Mouse (Mus musculus) MEL (cell line): Measurements from ENCODE around the gene Lypd4. TPM values are rescaled to one million over a fixed set of nuclear protein-coding genes. Genes with fewer than 3 reads are reported as not detected.

ENCODE experiments used
- DNase-seq: peaks from one replicate; pipeline ENCODE4 v3.0.0; 2011; ENCODE audit warnings: low read depth, low spot score
- H3K27ac ChIP-seq: 2 replicates; pipeline ENCODE4 v1.5.1; 2012; ENCODE audit warnings: low read depth, mild to moderate bottlenecking, control low read depth, low read length, moderate library complexity; ENCODE audit not compliant: control insufficient read depth
- H3K27me3 ChIP-seq, 2 experiments: fragments of 150-350 bp in 1 of 2; sonication (generic) in 1 of 2; 2 replicates each; pipeline ENCODE4 v1.6.1; 2012; ENCODE audit warnings: low read length in 2 of 2, mild to moderate bottlenecking in 2 of 2, improper control_type of control experiment in 1 of 2, moderate library complexity in 1 of 2; ENCODE audit not compliant: insufficient read depth in 2 of 2, control insufficient read depth in 1 of 2
- H3K36me3 ChIP-seq, 2 experiments: 2 replicates each; pipeline ENCODE4 v1.6.1; 2012 to 2014; ENCODE audit warnings: low read length in 2 of 2, improper control_type of control experiment in 1 of 2, inconsistent platforms in 1 of 2, mild to moderate bottlenecking in 1 of 2; ENCODE audit not compliant: insufficient read depth in 2 of 2, control insufficient read depth in 1 of 2
- H3K4me1 ChIP-seq, 2 experiments: fragments of 150-350 bp in 1 of 2; sonication (generic) in 1 of 2; 2 replicates each; pipeline ENCODE4 v1.6.1; 2012; ENCODE audit warnings: low read length in 2 of 2, improper control_type of control experiment in 1 of 2, mild to moderate bottlenecking in 1 of 2; ENCODE audit not compliant: insufficient read depth in 2 of 2, control insufficient read depth in 1 of 2
- H3K4me3 ChIP-seq, 2 experiments: fragments of 150-350 bp in 1 of 2; sonication (generic) in 1 of 2; 2 replicates each; pipeline ENCODE4 v1.5.1; 2012; ENCODE audit warnings: low read depth in 2 of 2, low read length in 2 of 2, mild to moderate bottlenecking in 2 of 2, moderate library complexity in 2 of 2, control low read depth in 1 of 2, improper control_type of control experiment in 1 of 2; ENCODE audit not compliant: control insufficient read depth in 1 of 2, insufficient read depth in 1 of 2
- H3K79me2 ChIP-seq: 2 replicates; pipeline ENCODE4 v1.6.1; 2012; ENCODE audit warnings: mild to moderate bottlenecking, low read length, moderate library complexity; ENCODE audit not compliant: control insufficient read depth, poor library complexity, insufficient read depth
- H3K9ac ChIP-seq: 2 replicates; pipeline ENCODE4 v1.6.1; 2012; ENCODE audit warnings: low read depth, mild to moderate bottlenecking, control low read depth, low read length, moderate library complexity; ENCODE audit not compliant: control insufficient read depth, poor library complexity, severe bottlenecking
- H3K9me3 ChIP-seq: fragments of 150-350 bp; sonication (generic); replicated peaks from 2 replicates; pipeline ENCODE4 v1.6.1; 2012; ENCODE audit warnings: mild to moderate bottlenecking, low read length, improper control_type of control experiment, moderate library complexity; ENCODE audit not compliant: insufficient read depth
- BHLHE40 ChIP-seq: IDR thresholded peaks from 2 replicates; pipeline ENCODE4 v1.6.1; 2012; ENCODE audit warnings: low read depth, mild to moderate bottlenecking, inconsistent platforms, low read length, improper control_type of control experiment, borderline replicate concordance
- CHD1 ChIP-seq: IDR thresholded peaks from 2 replicates; pipeline ENCODE4 v1.6.1; 2012; ENCODE audit warnings: low read depth, mild to moderate bottlenecking, inconsistent platforms, low read length, improper control_type of control experiment
- CHD2 ChIP-seq: IDR thresholded peaks from 2 replicates; pipeline ENCODE4 v1.6.1; 2011; ENCODE audit warnings: low read length, improper control_type of control experiment
- CTCF ChIP-seq, 3 experiments: IDR thresholded peaks in 2 of 3; conservative IDR thresholded peaks in 1 of 3; 2 replicates each; pipeline ENCODE4 v1.5.1; 2011 to 2012; ENCODE audit warnings: low read length in 3 of 3, low read depth in 2 of 3, mild to moderate bottlenecking in 2 of 3, improper control_type of control experiment in 1 of 3, inconsistent platforms in 1 of 3, mixed read lengths in 1 of 3, moderate library complexity in 1 of 3; ENCODE audit not compliant: control insufficient read depth in 1 of 3, insufficient read depth in 1 of 3, poor library complexity in 1 of 3, severe bottlenecking in 1 of 3
- E2F4 ChIP-seq: IDR thresholded peaks from 2 replicates; pipeline ENCODE4 v1.6.1; 2011; ENCODE audit warnings: low read depth, low read length, improper control_type of control experiment, borderline replicate concordance
- ELF1 ChIP-seq: IDR thresholded peaks from 2 replicates; pipeline ENCODE4 v1.6.1; 2014; ENCODE audit warnings: low read depth, mild to moderate bottlenecking, inconsistent platforms, low read length, improper control_type of control experiment, moderate library complexity
- EP300 ChIP-seq, 2 experiments: IDR thresholded peaks; 2 replicates each; pipeline ENCODE4 v1.6.1; 2011; ENCODE audit warnings: improper control_type of control experiment in 2 of 2, low read length in 2 of 2, low read depth in 1 of 2, mild to moderate bottlenecking in 1 of 2
- ETS1 ChIP-seq: IDR thresholded peaks from 2 replicates; pipeline ENCODE4 v1.6.1; 2012; ENCODE audit warnings: low read depth, mild to moderate bottlenecking, inconsistent platforms, low read length, improper control_type of control experiment, moderate library complexity
- GABPA ChIP-seq: IDR thresholded peaks from 2 replicates; pipeline ENCODE4 v1.6.1; 2012; ENCODE audit warnings: low read depth, mild to moderate bottlenecking, inconsistent platforms, low read length, improper control_type of control experiment, moderate library complexity
- GATA1 ChIP-seq: IDR thresholded peaks from 2 replicates; pipeline ENCODE4 v1.6.1; 2011; ENCODE audit warnings: low read depth, low read length, improper control_type of control experiment
- HCFC1 ChIP-seq: IDR thresholded peaks from 2 replicates; pipeline ENCODE4 v1.6.1; 2012; ENCODE audit warnings: low read depth, mild to moderate bottlenecking, inconsistent platforms, low read length, improper control_type of control experiment, moderate library complexity
- JUND ChIP-seq: IDR thresholded peaks from 2 replicates; pipeline ENCODE4 v1.6.1; 2011; ENCODE audit warnings: low read depth, mild to moderate bottlenecking, improper control_type of control experiment, low read length
- KAT2A ChIP-seq: conservative IDR thresholded peaks from 2 replicates; pipeline ENCODE4 v1.6.1; 2012; ENCODE audit warnings: low read depth, low read length, improper control_type of control experiment, inconsistent platforms
- MAFK ChIP-seq: IDR thresholded peaks from 2 replicates; pipeline ENCODE4 v1.6.1; 2011; ENCODE audit warnings: low read depth, mild to moderate bottlenecking, low read length, improper control_type of control experiment, borderline replicate concordance
- MAX ChIP-seq: IDR thresholded peaks from 2 replicates; pipeline ENCODE4 v1.6.1; 2011; ENCODE audit warnings: low read length, improper control_type of control experiment
- MAZ ChIP-seq: IDR thresholded peaks from 2 replicates; pipeline ENCODE4 v1.6.1; 2012; ENCODE audit warnings: low read depth, mild to moderate bottlenecking, inconsistent platforms, low read length, improper control_type of control experiment
- MEF2A ChIP-seq: IDR thresholded peaks from 2 replicates; pipeline ENCODE4 v1.6.1; 2014; ENCODE audit warnings: low read depth, mild to moderate bottlenecking, inconsistent platforms, low read length, improper control_type of control experiment; ENCODE audit not compliant: poor library complexity, insufficient replicate concordance, severe bottlenecking; ENCODE audit errors: extremely low read depth
- MYB ChIP-seq: IDR thresholded peaks from 2 replicates; pipeline ENCODE4 v1.6.1; 2011; ENCODE audit warnings: mild to moderate bottlenecking, low read depth, low read length, improper control_type of control experiment
- MYC ChIP-seq: IDR thresholded peaks from 2 replicates; pipeline ENCODE4 v1.6.1; 2011; ENCODE audit warnings: low read depth, mild to moderate bottlenecking, low read length, improper control_type of control experiment, moderate library complexity
- NELFE ChIP-seq: IDR thresholded peaks from 2 replicates; pipeline ENCODE4 v1.6.1; 2011; ENCODE audit warnings: low read depth, low read length, improper control_type of control experiment
- NRF1 ChIP-seq: IDR thresholded peaks from 2 replicates; pipeline ENCODE4 v1.6.1; 2014; ENCODE audit warnings: low read depth, mild to moderate bottlenecking, inconsistent platforms, low read length, improper control_type of control experiment, moderate library complexity; ENCODE audit not compliant: poor library complexity, insufficient read depth, severe bottlenecking
- POLR2AphosphoS2 ChIP-seq: IDR thresholded peaks from 2 replicates; pipeline ENCODE4 v1.6.1; 2011; ENCODE audit warnings: low read length, improper control_type of control experiment
- POLR2AphosphoS5 ChIP-seq: IDR thresholded peaks from 2 replicates; pipeline ENCODE4 v1.6.1; 2012; ENCODE audit warnings: low read depth, borderline replicate concordance, mild to moderate bottlenecking, inconsistent platforms, low read length, moderate library complexity, mixed read lengths
- RAD21 ChIP-seq: IDR thresholded peaks from 2 replicates; pipeline ENCODE4 v1.6.1; 2011; ENCODE audit warnings: mild to moderate bottlenecking, low read depth, low read length, improper control_type of control experiment
- RCOR1 ChIP-seq: IDR thresholded peaks from 2 replicates; pipeline ENCODE4 v1.6.1; 2012; ENCODE audit warnings: low read depth, mild to moderate bottlenecking, inconsistent platforms, low read length, improper control_type of control experiment
- SIN3A ChIP-seq: IDR thresholded peaks from 2 replicates; pipeline ENCODE4 v1.6.1; 2012; ENCODE audit warnings: low read length, improper control_type of control experiment, inconsistent platforms
- SMC3 ChIP-seq: IDR thresholded peaks from 2 replicates; pipeline ENCODE4 v1.6.1; 2011; ENCODE audit warnings: low read depth, low read length, improper control_type of control experiment
- TAL1 ChIP-seq: IDR thresholded peaks from 2 replicates; pipeline ENCODE4 v1.6.1; 2012; ENCODE audit warnings: mild to moderate bottlenecking, inconsistent platforms, low read length, moderate library complexity, mixed read lengths
- TBP ChIP-seq: IDR thresholded peaks from 2 replicates; pipeline ENCODE4 v1.8.0; 2011; ENCODE audit warnings: low read depth, low read length, improper control_type of control experiment
- TCF12 ChIP-seq: IDR thresholded peaks from 2 replicates; pipeline ENCODE4 v1.6.1; 2014; ENCODE audit warnings: low read depth, mild to moderate bottlenecking, inconsistent platforms, low read length, improper control_type of control experiment, moderate library complexity
- UBTF ChIP-seq: IDR thresholded peaks from 2 replicates; pipeline ENCODE4 v1.6.1; 2012; ENCODE audit warnings: low read depth, mild to moderate bottlenecking, inconsistent platforms, low read length, improper control_type of control experiment, moderate library complexity, borderline replicate concordance; ENCODE audit not compliant: insufficient read depth
- USF1 ChIP-seq: IDR thresholded peaks from 2 replicates; pipeline ENCODE4 v1.6.1; 2014; ENCODE audit warnings: low read depth, mild to moderate bottlenecking, inconsistent platforms, low read length, improper control_type of control experiment, moderate library complexity
- USF2 ChIP-seq, 2 experiments: IDR thresholded peaks; 2 replicates each; pipeline ENCODE4 v1.6.1; 2011 to 2012; ENCODE audit warnings: improper control_type of control experiment in 2 of 2, low read length in 2 of 2, borderline replicate concordance in 1 of 2, inconsistent platforms in 1 of 2, low read depth in 1 of 2, mild to moderate bottlenecking in 1 of 2; ENCODE audit not compliant: insufficient read depth in 1 of 2
- ZC3H11A ChIP-seq: IDR thresholded peaks from 2 replicates; pipeline ENCODE4 v1.6.1; 2012; ENCODE audit warnings: low read depth, mild to moderate bottlenecking, inconsistent platforms, low read length, improper control_type of control experiment
- ZKSCAN1 ChIP-seq: IDR thresholded peaks from 2 replicates; pipeline ENCODE4 v1.6.1; 2012; ENCODE audit warnings: low read depth, mild to moderate bottlenecking, inconsistent platforms, low read length, improper control_type of control experiment, moderate library complexity
- ZMIZ1 ChIP-seq: IDR thresholded peaks from 2 replicates; pipeline ENCODE4 v1.6.1; 2012; ENCODE audit warnings: low read depth, mild to moderate bottlenecking, inconsistent platforms, low read length, improper control_type of control experiment, moderate library complexity
- ZNF384 ChIP-seq: IDR thresholded peaks from 2 replicates; pipeline ENCODE4 v1.6.1; 2012; ENCODE audit warnings: low read depth, mild to moderate bottlenecking, inconsistent platforms, low read length, improper control_type of control experiment
- polyA plus RNA-seq, 2 experiments: library from polyadenylated mRNA; stranded (reverse) in 1 of 2; unstranded in 1 of 2; fragments of >175 nt in 1 of 2; fragments of >200 nt in 1 of 2; gene quantifications; 2 replicates each; pipeline versions ENCODE4 v1.2.1 to v1.2.4; 2012; ENCODE audit warnings: low replicate concordance in 2 of 2, low read depth in 1 of 2; ENCODE audit not compliant: insufficient read length in 2 of 2, insufficient read depth in 1 of 2, missing spikeins in 1 of 2
- total RNA-seq: library from RNA; depleted of rRNA; stranded (reverse); fragments of 300-350 nt; gene quantifications from 2 replicates; pipeline ENCODE4 v1.2.3, GENCODE M21; 2012

The Lypd4 gene
- total and polyA plus RNA-seq, 3 experiments: not detected

- Histone ChIP-seq H3K9ac (peak overlapping the region; percentile 97), H3K79me2 (peaks cover 28% of the 10 kb centered on the region), H3K27ac (peak overlapping the region; percentile 99), H3K36me3 (peaks cover 0 to 23% of the 10 kb centered on the region in 2 experiments; a peak in 3 of 4 replicates), H3K9me3 (no peaks in the 10 kb centered on the region), H3K4me1 (peaks cover 0 to 37% of the 10 kb centered on the region in 2 experiments; a peak in 2 of 4 replicates), H3K4me3 (peak overlapping the region in 1 of 2 experiments; percentile 57; a peak in 2 of 4 replicates), H3K27me3 (no peaks in the 10 kb centered on the region)
- peak; percentile 88 for DNase-seq
- TF ChIP-seq UBTF (no peak), NRF1 (no peak), CTCF (IDR thresholded peaks at IDR 0.05 in 2 of 3, conservative IDR thresholded peaks at IDR 0.05 in 1 of 3; ENCODE audit: control insufficient read depth in 1 of 3, insufficient read depth in 1 of 3, low read depth in 2 of 3, low read length in 3 of 3, poor library complexity in 1 of 3, severe bottlenecking in 1 of 3) (no peak), HCFC1 (0 out of 2 replicates have a peak, but pooled peaks have one; percentile 39), E2F4 (no peak), ETS1 (peak; percentile 53; the same call in 1 of the 2 replicates), MAFK (no peak), KAT2A (no peak), ELF1 (peak; percentile 42; the same call in 1 of the 2 replicates), ZKSCAN1 (no peak), TCF12 (no peak), SMC3 (no peak), JUND (no peak), RCOR1 (no peak; the same call in 1 of the 2 replicates), MAX (no peak), GABPA (no peak), MAZ (peak; percentile 66; the same call in 1 of the 2 replicates), MEF2A (no peak), BHLHE40 (peak; percentile 9; the same call in 1 of the 2 replicates), POLR2AphosphoS5 (no peak), GATA1 (0 out of 2 replicates have a peak, but pooled peaks have one; percentile 26), CHD2 (no peak), ZMIZ1 (no peak), MYC (no peak), NELFE (no peak), USF2 (IDR thresholded peaks at IDR 0.05; ENCODE audit: borderline replicate concordance in 1 of 2, insufficient read depth in 1 of 2, low read depth in 1 of 2, low read length in 2 of 2) (no peak), TBP (0 out of 2 replicates have a peak, but pooled peaks have one; percentile 57), POLR2AphosphoS2 (no peak), RAD21 (no peak), EP300 (IDR thresholded peaks at IDR 0.05; ENCODE audit: low read depth in 1 of 2, low read length in 2 of 2) (peak in 1 of 2 experiments; percentile 56; a peak in 2 of 4 replicates), CHD1 (no peak), USF1 (no peak), TAL1 (no peak), ZNF384 (no peak), MYB (no peak), SIN3A (peak; percentile 50), ZC3H11A (no peak)
Measured at GRCm38 (mm10) chr7:24901842-24902241, 32.1 kb upstream of the Lypd4 start.
